Mouse (Mus musculus) MEL (cell line): ENCODE data around the gene Dnajc11.

Experiments used
- CTCF ChIP-seq, 3 experiments: IDR thresholded peaks in 2 of 3; conservative IDR thresholded peaks in 1 of 3; 2 replicates each; pipeline ENCODE4 v1.5.1; 2011 to 2012; ENCODE audit warnings: low read length in 3 of 3, low read depth in 2 of 3, mild to moderate bottlenecking in 2 of 3, improper control_type of control experiment in 1 of 3, inconsistent platforms in 1 of 3, mixed read lengths in 1 of 3, moderate library complexity in 1 of 3; ENCODE audit not compliant: control insufficient read depth in 1 of 3, insufficient read depth in 1 of 3, poor library complexity in 1 of 3, severe bottlenecking in 1 of 3
- MEF2A ChIP-seq: IDR thresholded peaks from 2 replicates; pipeline ENCODE4 v1.6.1; 2014; ENCODE audit warnings: low read depth, mild to moderate bottlenecking, inconsistent platforms, low read length, improper control_type of control experiment; ENCODE audit not compliant: poor library complexity, insufficient replicate concordance, severe bottlenecking; ENCODE audit errors: extremely low read depth
- POLR2A ChIP-seq, 2 experiments: IDR thresholded peaks; 2 replicates each; pipeline ENCODE4 v1.6.1; 2011 to 2012; ENCODE audit warnings: low read length in 2 of 2, mild to moderate bottlenecking in 2 of 2, control low read depth in 1 of 2, improper control_type of control experiment in 1 of 2, low read depth in 1 of 2, moderate library complexity in 1 of 2; ENCODE audit not compliant: control insufficient read depth in 1 of 2, insufficient read depth in 1 of 2, poor library complexity in 1 of 2
- POLR2AphosphoS5 ChIP-seq: IDR thresholded peaks from 2 replicates; pipeline ENCODE4 v1.6.1; 2012; ENCODE audit warnings: low read depth, borderline replicate concordance, mild to moderate bottlenecking, inconsistent platforms, low read length, moderate library complexity, mixed read lengths
- TCF12 ChIP-seq: IDR thresholded peaks from 2 replicates; pipeline ENCODE4 v1.6.1; 2014; ENCODE audit warnings: low read depth, mild to moderate bottlenecking, inconsistent platforms, low read length, improper control_type of control experiment, moderate library complexity
- UBTF ChIP-seq: IDR thresholded peaks from 2 replicates; pipeline ENCODE4 v1.6.1; 2012; ENCODE audit warnings: low read depth, mild to moderate bottlenecking, inconsistent platforms, low read length, improper control_type of control experiment, moderate library complexity, borderline replicate concordance; ENCODE audit not compliant: insufficient read depth
- USF1 ChIP-seq: IDR thresholded peaks from 2 replicates; pipeline ENCODE4 v1.6.1; 2014; ENCODE audit warnings: low read depth, mild to moderate bottlenecking, inconsistent platforms, low read length, improper control_type of control experiment, moderate library complexity

- TF ChIP-seq USF1 (no peak), UBTF (no peak), POLR2A (IDR thresholded peaks at IDR 0.05; ENCODE audit: control insufficient read depth in 1 of 2, insufficient read depth in 1 of 2, low read depth in 1 of 2, low read length in 2 of 2, poor library complexity in 1 of 2) (no peak), CTCF (IDR thresholded peaks at IDR 0.05 in 2 of 3, conservative IDR thresholded peaks at IDR 0.05 in 1 of 3; ENCODE audit: control insufficient read depth in 1 of 3, insufficient read depth in 1 of 3, low read depth in 2 of 3, low read length in 3 of 3, poor library complexity in 1 of 3, severe bottlenecking in 1 of 3) (no peak), TCF12 (no peak), POLR2AphosphoS5 (no peak), MEF2A (no peak)
Observed at GRCm38 (mm10) chr4:152008148-152008500, 74.6 kb downstream of the Dnajc11 start.
